Mouse (Mus musculus) cerebellum, adult 2 months (tissue): ENCODE results near the gene Cd244a.

Experiments
- CTCF ChIP-seq: fragments of 200-500 bp; IDR thresholded peaks from 2 replicates; pipeline ENCODE4 v1.5.1; 2011; ENCODE audit warnings: low read depth, mild to moderate bottlenecking, control low read depth, low read length, moderate library complexity, borderline replicate concordance; ENCODE audit not compliant: insufficient read depth
- POLR2A ChIP-seq: fragments of 200-500 bp; IDR thresholded peaks from 2 replicates; pipeline ENCODE4 v1.6.1; 2011; ENCODE audit warnings: low read length, control low read depth, borderline replicate concordance; ENCODE audit not compliant: insufficient read depth

DNA sequence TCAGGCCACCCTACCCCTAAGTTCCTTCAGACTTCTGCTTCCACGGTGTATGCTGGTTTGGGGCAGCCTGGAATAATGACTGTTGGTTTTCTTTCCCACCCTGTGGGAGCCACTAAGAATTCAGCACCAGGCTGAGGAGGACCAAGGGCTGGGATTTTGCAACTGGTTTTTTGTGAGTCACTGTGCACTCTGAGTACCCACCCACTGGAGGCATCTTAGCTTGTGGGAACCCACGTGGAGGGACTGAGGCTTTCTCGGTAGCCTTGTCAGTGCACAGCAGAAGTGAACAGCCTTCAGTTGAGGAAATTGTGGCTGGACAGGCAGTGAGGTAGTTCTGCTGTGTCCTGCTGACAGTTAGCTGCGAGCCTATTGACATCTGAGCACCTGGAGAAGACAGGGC is at the start of gene Cd244a:
- TF ChIP-seq CTCF (no peak), POLR2A (no peak)
